Mouse (Mus musculus) gastrocnemius, adult 2 months (tissue): Measurements from ENCODE around the gene Fndc4. TPM values are rescaled to one million over a fixed set of nuclear protein-coding genes. Genes with fewer than 3 reads are reported as not detected.
A peak's percentile ranks its signal among the peaks of the same experiment; 100 is the strongest.

Experiments
- DNase-seq: peaks from one replicate; pipeline ENCODE4 v3.0.0; 2022
- H3K27ac ChIP-seq: fragments of 200-600 bp; 2 replicates; pipeline ENCODE4 v1.8.1; 2022; ENCODE audit warnings: mild to moderate bottlenecking
- H3K4me3 ChIP-seq: fragments of 200-600 bp; 2 replicates; pipeline ENCODE4 v1.8.1; 2022; ENCODE audit warnings: mild to moderate bottlenecking, moderate library complexity
- CTCF ChIP-seq: fragments of 200-600 bp; IDR thresholded peaks from 2 replicates; pipeline ENCODE4 v1.8.1; 2022; ENCODE audit warnings: antibody characterized with exemption, mild to moderate bottlenecking, moderate library complexity
- intact Hi-C: fragments of 180-260 bp; cut with DNase I; formaldehyde crosslinking; loops from one replicate; pipeline ENCODE4 v1.15.1; 2025
- long read RNA-seq, 2 experiments: library from polyadenylated mRNA; stranded (forward); transcript quantifications; one replicate each; pipeline ENCODE4 v2.0.0; 2021
- total RNA-seq, 2 experiments: library from RNA; stranded (reverse); gene quantifications; 2 replicates each; pipeline ENCODE4 v1.2.3; 2021

Gene Fndc4
- total RNA-seq: 1 to 10 TPM; 1.2 to 3.2 TPM
- long read RNA-seq, experiment 1: 0 reads
- long read RNA-seq, experiment 2: 0 reads

GRCm38 (mm10) chr5:31295606-31296141, at the start of gene Fndc4:
TSS of gene Fndc4 (minus strand) at chr5:31296080.
- intact Hi-C loops: loop anchor here (10.0 kb wide), 1 partner anchor 251 kb away; the partner anchor contains the start of genes Atraid and Slc5a6
- no peak for TF ChIP-seq CTCF
- DNase-seq: peak; percentile 48
- peak within 1 kb of the TSS; percentile 76 for H3K4me3 ChIP-seq
- H3K27ac ChIP-seq: peak within 1 kb of the TSS; percentile 68

GRCm38 (mm10) chr5:31328255-31328654, 32.4 kb upstream of the Fndc4 start:
- intact Hi-C loops: loop anchor here (5.0 kb wide), 1 partner anchor 111 kb away; no protein-coding TSS in a partner anchor
- TF ChIP-seq CTCF: peak; percentile 84
- peak; percentile 58 for DNase-seq
- H3K4me3 ChIP-seq: no peak overlapping the region
- H3K27ac ChIP-seq: peak overlapping the region; percentile 31; the same call in 1 of the 2 replicates

GRCm38 (mm10) chr5:31326850-31327249, 31.0 kb upstream of the Fndc4 start:
- no peak for DNase-seq

GRCm38 (mm10) chr5:31324085-31324484, 28.2 kb upstream of the Fndc4 start:
- intact Hi-C loops: no loop called here
- no peak for TF ChIP-seq CTCF
- H3K4me3 ChIP-seq: no peak overlapping the region
- H3K27ac ChIP-seq: no peak overlapping the region
- no peak for DNase-seq

More at GRCm38 (mm10) chr5:31326850-31327249, 31.0 kb upstream of the Fndc4 start:
- Histone ChIP-seq H3K4me3 (no peak overlapping the region), H3K27ac (no peak overlapping the region)
- no peak; the same call in 1 of the 2 replicates for TF ChIP-seq CTCF
- intact Hi-C loops: loop anchor here (5.0 kb wide), 1 partner anchor 110 kb away; no protein-coding TSS in a partner anchor

GRCm38 (mm10) chr5:31322776-31323175, 26.9 kb upstream of the Fndc4 start:
- TF ChIP-seq CTCF: no peak
- no peak overlapping the region for H3K27ac ChIP-seq
- no peak for DNase-seq
- H3K4me3 ChIP-seq: no peak overlapping the region
- intact Hi-C loops: no loop called here

GRCm38 (mm10) chr5:31312806-31313205, 16.9 kb upstream of the Fndc4 start:
- Histone ChIP-seq H3K4me3 (no peak overlapping the region), H3K27ac (no peak overlapping the region)
- no peak for TF ChIP-seq CTCF
- DNase-seq: no peak
- intact Hi-C loops: no loop called here

- Histone ChIP-seq H3K27ac (no peak overlapping the region), H3K4me3 (no peak overlapping the region)
- no peak for TF ChIP-seq CTCF
- intact Hi-C loops: no loop called here
- no peak for DNase-seq
Observed at GRCm38 (mm10) chr5:31303093-31303492, 7.2 kb upstream of the Fndc4 start.

GRCm38 (mm10) chr5:31301866-31302265, 6.0 kb upstream of the Fndc4 start:
- TF ChIP-seq CTCF: no peak
- intact Hi-C loops: no loop called here
- no peak for DNase-seq
- no peak overlapping the region for H3K4me3 ChIP-seq
- no peak overlapping the region for H3K27ac ChIP-seq

GRCm38 (mm10) chr5:31298486-31298885, 2.6 kb upstream of the Fndc4 start:
- no peak overlapping the region for H3K4me3 ChIP-seq
- no peak for DNase-seq
- H3K27ac ChIP-seq: no peak overlapping the region
- intact Hi-C loops: loop anchor here (10.0 kb wide), 1 partner anchor 254 kb away; the partner anchor contains the start of genes Atraid and Slc5a6
- TF ChIP-seq CTCF: no peak

GRCm38 (mm10) chr5:31297981-31298380, 2.1 kb upstream of the Fndc4 start:
- no peak for TF ChIP-seq CTCF
- intact Hi-C loops: loop anchor here (10.0 kb wide), 1 partner anchor 253 kb away; the partner anchor contains the start of genes Atraid and Slc5a6
- H3K4me3 ChIP-seq: no peak overlapping the region
- no peak for DNase-seq
- no peak overlapping the region for H3K27ac ChIP-seq

GRCm38 (mm10) chr5:31297047-31297757, 1.3 kb upstream of the Fndc4 start, which contains the start of gene Gckr:
TSS of gene Gckr (plus strand) at chr5:31297443.
- DNase-seq: no peak
- TF ChIP-seq CTCF: no peak
- H3K4me3 ChIP-seq: no peak within 1 kb of the TSS
- H3K27ac ChIP-seq: no peak within 1 kb of the TSS
- intact Hi-C loops: loop anchor here (10.0 kb wide), 1 partner anchor 252 kb away; the partner anchor contains the start of genes Atraid and Slc5a6

- H3K4me3 ChIP-seq: peak overlapping the region; percentile 76
- intact Hi-C loops: loop anchor here (10.0 kb wide), 1 partner anchor 250 kb away; the partner anchor contains the start of genes Atraid and Slc5a6
- DNase-seq: no peak
- no peak for TF ChIP-seq CTCF
- peak overlapping the region; percentile 68 for H3K27ac ChIP-seq
Observed at GRCm38 (mm10) chr5:31294964-31295605, 795 bp downstream of the Fndc4 start.
